Mouse (Mus musculus): ENCODE data around the gene Kcnk6.

Kcnk6 gene

DNA sequence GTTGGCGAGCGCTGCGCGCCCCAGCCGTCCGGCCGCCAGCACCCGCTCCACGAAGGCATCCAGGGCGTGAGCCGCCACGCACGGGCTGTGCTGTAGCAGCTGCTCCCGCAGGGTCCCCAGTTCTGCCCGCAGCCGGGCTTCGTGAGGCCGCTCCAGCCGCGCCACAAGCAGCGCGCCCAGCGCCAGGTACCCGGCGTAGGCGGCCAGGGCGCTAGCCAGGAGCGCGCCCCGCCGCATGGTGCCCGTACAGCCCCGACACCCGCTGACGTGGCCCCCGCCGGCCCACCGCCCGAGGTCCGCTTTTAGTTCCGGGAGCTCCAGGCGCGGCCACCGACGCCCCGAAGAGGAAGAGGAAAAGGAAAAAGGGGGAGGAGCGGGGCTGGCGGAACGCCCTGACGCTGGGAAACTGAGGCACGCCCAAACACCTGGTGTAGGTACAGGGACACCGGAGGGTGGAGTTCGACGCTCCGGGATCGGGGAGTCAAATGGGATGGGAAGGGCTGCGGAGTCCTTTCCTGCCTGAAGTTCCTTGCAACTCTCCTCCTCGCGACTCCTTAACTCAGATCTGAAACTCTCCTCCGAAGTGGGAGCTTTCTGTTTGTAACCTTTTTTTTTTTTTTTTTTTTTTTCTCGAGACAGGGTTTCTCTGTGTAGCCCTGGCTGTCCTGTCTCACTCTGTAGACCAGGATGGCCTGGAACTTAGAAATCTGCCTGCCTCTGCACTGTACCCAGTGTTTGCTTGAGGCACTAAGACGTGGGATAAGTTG is at the start of gene Kcnk6:
TSS of gene Kcnk6 (minus strand) at position 269 of the 767 bp plus-strand sequence.
- DNase-seq = peak; percentile 45 to 67

- DNase-seq = peak; percentile 92 to 97
These were observed 49.1 kb upstream of the Kcnk6 start, which contains the start of gene Spint2 for GRCm38 (mm10) chr7:29281201-29282073. Spint2 (minus strand) TSS chr7:29281912.

GRCm38 (mm10) chr7:29280801-29281200 is 48.5 kb upstream of the Kcnk6 start:
- DNase-seq = peak in 1 of 2 experiments; percentile 63

DNA sequence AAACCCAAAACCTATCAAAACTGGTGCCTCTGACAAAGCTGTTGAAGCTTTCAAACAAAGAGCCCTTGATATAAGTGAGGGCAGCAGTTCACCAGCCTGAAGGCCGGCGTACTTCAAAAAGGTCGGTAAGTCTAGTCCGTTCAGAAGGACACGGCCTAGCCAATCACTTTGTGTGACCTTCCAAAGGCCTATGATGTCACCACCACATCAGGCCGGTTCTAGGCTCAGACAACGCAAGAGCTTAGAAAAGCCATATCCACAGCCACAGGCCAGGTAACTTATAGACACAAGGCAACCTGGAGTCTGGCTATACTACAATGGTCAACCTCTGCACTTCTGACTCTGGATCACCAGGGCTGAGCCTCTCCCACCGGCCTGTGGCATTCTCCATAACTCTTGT is 47.6 kb upstream of the Kcnk6 start:
- no peak for DNase-seq

GRCm38 (mm10) chr7:29279261-29279660 is 46.9 kb upstream of the Kcnk6 start:
- no peak for DNase-seq

DNA sequence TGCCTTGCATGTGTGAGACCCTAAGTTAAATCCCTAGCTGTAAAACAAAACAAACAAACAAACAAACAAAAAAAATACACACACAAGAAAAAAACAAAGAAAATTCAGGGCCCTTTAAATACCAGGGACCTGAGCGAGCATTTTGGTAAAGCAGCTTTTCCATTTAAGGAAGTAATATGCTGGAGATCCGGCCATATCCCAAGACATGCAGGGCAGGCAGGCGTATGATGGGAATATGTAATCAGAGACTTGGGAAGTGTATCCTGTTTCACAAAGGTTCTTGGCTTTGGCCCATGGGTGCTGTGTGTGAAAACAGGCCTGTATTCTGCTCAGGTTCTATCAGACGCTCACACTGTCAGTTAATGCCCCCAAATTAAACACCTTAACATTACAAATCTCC is 45.2 kb upstream of the Kcnk6 start:
- DNase-seq = no peak

GRCm38 (mm10) chr7:29276715-29277114 is 44.4 kb upstream of the Kcnk6 start:
- DNase-seq = peak; percentile 81 to 83

- DNase-seq = no peak
These were observed 39.6 kb upstream of the Kcnk6 start for GRCm38 (mm10) chr7:29271687-29272465.

GRCm38 (mm10) chr7:29270445-29270844 is 38.1 kb upstream of the Kcnk6 start:
- no peak for DNase-seq

DNA sequence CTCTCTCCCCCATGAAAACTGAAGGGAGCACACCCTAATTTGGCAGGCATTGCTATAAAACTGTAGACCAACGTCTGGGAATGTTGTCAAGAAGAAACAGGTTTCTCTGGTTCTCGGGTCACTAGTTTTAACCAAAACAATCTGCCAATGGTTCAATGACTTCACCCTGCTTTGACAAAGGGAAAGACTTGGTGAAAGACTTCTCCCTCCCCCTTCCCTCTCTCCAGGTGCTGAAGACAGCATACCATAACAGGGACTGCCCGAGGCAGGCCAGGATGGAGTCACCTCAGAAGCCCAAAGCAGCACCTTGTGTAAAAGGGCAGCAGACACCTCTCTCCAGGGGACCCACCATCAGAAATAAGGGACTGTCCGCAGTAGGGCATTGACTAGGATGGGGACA is 34.6 kb upstream of the Kcnk6 start:
- DNase-seq = peak; percentile 38 to 67

GRCm38 (mm10) chr7:29265636-29266035 is 33.3 kb upstream of the Kcnk6 start:
- peak in 1 of 2 experiments; percentile 40 for DNase-seq

DNA sequence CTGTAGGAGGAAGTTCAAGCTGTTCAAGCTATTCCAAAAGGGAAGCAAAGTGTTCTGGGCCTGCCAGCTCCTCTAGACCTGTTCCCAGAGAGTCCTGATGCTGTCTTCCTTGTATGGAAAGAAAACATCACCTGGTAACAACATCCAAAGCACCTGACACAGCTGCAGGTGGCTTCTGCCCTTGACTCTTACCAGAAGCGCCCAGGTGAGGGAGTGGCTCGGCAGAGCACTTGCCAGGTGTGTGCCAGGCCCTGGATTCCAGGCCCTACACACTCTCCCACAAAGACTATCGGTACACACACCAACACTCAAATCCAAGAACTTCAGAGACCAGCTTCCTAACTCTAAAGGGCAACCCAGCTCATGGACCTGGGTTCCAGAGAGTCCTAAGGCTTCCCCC is 31.5 kb upstream of the Kcnk6 start:
- DNase-seq = peak in 1 of 2 experiments; percentile 54

- peak; percentile 51 to 75 for DNase-seq
These were observed 29.8 kb upstream of the Kcnk6 start for GRCm38 (mm10) chr7:29262151-29262550.

DNA sequence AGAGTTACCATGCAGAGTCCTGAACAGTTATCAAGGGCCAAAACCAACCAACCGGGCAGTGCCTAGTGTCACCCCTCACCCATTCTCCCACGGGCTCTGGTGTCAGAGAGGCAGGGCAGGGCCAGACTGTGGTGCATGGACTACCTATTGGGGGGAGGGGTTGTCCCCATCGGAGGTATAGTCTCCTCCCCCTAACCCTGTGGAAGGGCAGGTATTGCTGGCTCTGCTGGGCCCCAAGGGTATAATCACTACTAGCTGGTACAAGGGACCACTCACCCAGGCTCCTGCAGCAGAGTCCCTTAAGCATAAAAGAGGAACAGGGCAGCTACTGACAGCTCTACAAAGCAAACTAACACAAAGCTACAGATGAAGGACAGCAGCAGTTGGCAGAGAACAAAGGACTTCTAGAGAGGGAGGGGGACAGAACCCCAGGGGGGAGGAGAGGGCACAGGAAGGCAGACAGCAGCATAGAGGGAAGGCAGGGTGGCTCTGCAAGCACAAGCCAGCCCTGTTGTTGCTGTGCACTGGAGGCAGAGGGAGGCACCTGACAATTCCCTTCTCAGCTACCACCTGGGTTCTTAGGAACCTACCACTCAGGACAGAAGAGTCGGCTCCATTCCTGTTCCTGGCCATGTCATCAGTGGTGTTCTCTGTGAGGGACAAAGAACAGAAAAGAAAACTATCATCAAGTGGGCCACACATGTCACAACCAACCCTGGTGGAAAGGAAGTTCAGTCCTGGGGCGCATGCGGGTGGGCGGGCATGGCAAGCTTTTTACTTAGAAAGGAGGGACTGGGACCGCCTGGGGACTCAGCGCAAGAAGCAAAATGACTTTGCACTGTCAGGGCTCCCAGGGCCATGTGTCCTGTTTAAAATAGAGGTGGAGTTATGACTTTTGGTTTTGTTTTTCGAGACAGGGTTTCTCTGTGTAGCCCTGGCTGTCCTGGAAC is 27.7 kb upstream of the Kcnk6 start:
- DNase-seq = no peak

DNA sequence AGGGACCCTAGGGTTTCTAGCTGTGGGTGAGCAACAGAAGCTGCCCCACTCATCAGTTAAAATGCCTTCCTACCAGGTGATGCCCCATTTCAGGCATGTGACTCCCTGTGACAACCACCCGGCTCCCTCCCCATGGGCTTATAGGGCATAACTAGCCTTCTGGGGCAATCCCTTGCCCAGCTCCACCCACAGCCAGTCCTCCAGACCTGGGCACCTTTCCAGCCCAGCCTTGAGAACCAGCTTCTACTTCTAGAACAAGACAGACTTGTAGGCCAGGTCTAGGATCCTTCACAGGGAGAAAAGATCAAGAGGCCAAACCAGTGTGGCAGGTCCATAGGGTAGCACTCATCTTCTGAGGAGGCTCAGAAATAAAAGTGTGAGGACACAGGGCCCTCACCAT is 25.1 kb upstream of the Kcnk6 start:
- DNase-seq = peak; percentile 85 to 92

- DNase-seq = no peak
These were observed 23.6 kb upstream of the Kcnk6 start for GRCm38 (mm10) chr7:29255875-29256274.

DNA sequence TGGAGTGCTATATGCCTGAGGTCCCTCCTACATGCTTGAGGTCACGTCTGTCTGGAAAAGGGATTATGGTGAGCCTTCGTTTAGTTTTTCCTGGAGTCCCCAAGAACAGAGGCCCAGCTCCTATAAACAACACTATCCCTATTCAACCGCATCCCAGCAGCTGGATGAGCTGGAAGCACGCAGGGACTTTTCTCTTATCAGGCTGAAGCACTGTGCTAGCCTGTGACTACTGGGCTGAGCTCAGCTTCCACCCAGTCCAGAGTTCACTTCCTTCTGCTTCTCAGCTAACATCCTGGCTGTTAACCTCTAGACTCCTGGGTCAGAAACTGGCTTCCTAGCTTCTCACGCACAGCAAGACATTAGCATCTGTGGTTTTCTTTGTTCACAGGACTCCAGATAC is 21.5 kb upstream of the Kcnk6 start:
- DNase-seq = peak; percentile 50 to 78

- DNase-seq = no peak
These were observed 18.9 kb upstream of the Kcnk6 start for GRCm38 (mm10) chr7:29251166-29251565.

GRCm38 (mm10) chr7:29248261-29248841 is 16.0 kb upstream of the Kcnk6 start, which contains the start of gene 2200002D01Rik:
2200002D01Rik (minus strand) TSS chr7:29248466.
- peak; percentile 68 to 84 for DNase-seq

GRCm38 (mm10) chr7:29247706-29248105 is 15.4 kb upstream of the Kcnk6 start:
- peak in 1 of 2 experiments; percentile 58 for DNase-seq

GRCm38 (mm10) chr7:29247314-29247700 is 15.0 kb upstream of the Kcnk6 start:
- peak; percentile 82 to 86 for DNase-seq
